Mouse (Mus musculus) macrophage (primary cell): ENCODE results near the gene Slc9a1. TPM values are rescaled to one million over a fixed set of nuclear protein-coding genes. Genes with fewer than 3 reads are reported as not detected.

ENCODE experiments used
- H3K27ac ChIP-seq: fragments of 350-480 bp; formaldehyde crosslinking; 2 replicates; pipeline ENCODE4 v1.9.0; 2021
- H3K36me3 ChIP-seq: fragments of 350-480 bp; formaldehyde crosslinking; 2 replicates; pipeline ENCODE4 v1.9.0; 2021; ENCODE audit errors: inconsistent target
- H3K4me3 ChIP-seq: fragments of 350-480 bp; formaldehyde crosslinking; 2 replicates; pipeline ENCODE4 v1.9.0; 2021; ENCODE audit errors: inconsistent target
- H3K79me2 ChIP-seq: fragments of 350-480 bp; formaldehyde crosslinking; 2 replicates; pipeline ENCODE4 v1.9.0; 2021; ENCODE audit errors: inconsistent target
- WGBS: methylation state at CpG from one replicate; pipeline ENCODE4 v1.1.7; 2026; ENCODE audit warnings: inconsistent platforms; ENCODE audit not compliant: missing documents; 5-methylcytosine and 5-hydroxymethylcytosine counted together
- polyA plus RNA-seq: library from polyadenylated mRNA; stranded (reverse); fragments of 250-400 nt; gene quantifications from 3 replicates; pipeline ENCODE4 v1.2.4, GENCODE M21; 2018; ENCODE audit warnings: inconsistent platforms

Slc9a1 gene
- polyA plus RNA-seq, 1 experiment from 2014 or later: 23.8 TPM

DNA sequence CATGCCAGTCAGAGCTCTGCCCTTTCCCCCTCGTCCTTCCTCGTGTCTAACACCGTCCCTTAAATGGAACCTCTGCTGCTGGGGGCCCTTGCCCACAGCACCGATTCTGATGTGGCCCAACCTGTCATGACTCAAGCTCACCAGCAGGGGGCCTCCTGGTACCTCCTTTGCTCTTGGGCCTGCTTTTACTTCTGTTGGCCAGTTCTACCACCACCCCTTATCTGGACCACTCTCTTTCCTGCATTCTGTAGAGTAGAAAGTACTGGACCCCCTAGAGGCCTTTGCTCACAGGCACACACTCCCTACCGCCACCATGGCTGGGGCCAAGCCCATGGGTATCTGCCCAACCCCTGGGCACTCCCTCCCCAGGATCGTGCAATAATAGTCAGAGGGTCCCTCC, 53.6 kb downstream of the Slc9a1 start:
- WGBS: 54% methylated on average over 6 of the region's 6 CpGs
- H3K36me3 ChIP-seq: peaks cover 34% of the 10 kb centered on the region; the same call in 1 of the 2 replicates
- H3K4me3 ChIP-seq: no peak overlapping the region
- no peak overlapping the region for H3K27ac ChIP-seq
- H3K79me2 ChIP-seq: no peaks in the 10 kb centered on the region

DNA sequence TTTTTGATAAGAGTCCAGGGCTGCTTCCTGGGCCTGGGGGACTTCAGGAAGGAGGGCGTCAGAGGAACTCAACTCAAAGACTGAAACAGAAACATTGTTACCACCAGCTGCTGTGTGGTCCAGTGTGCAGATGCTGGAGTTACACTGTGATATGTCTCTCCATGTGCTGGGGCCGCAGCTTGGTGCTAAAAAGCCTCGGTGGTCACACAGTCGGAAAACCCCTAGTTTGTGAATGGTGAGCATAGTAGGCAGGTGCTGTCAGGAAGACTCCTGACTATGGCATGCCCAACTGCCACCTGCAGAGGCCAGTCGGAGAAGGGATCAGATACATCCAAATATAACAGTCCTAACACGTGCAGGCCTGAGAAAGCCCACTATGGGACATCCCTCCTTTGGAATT, 54.2 kb downstream of the Slc9a1 start:
- Histone ChIP-seq H3K36me3 (peaks cover 29% of the 10 kb centered on the region; the same call in 1 of the 2 replicates), H3K79me2 (no peaks in the 10 kb centered on the region), H3K4me3 (no peak overlapping the region), H3K27ac (no peak overlapping the region)
- WGBS: 67% methylated on average over 3 of the region's 6 CpGs

DNA sequence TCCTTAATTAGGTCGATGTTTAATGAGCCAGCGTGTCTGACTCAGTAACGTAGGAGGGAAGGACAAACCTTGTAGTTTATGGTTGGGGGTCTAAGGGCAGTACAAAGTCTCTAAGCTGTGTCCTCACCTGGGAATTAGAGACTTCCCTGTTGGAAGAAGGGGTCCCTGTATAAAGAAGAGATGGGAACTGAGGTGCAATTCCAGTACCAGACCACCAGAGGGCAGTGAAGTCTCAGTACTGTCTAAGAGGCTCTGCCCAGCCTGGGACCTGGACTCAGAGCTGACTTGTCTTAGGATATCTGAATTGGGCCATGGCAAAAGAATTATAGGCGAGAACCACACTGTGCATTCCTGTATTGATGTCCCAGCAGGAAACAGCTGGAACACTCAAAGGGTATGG, 54.6 kb downstream of the Slc9a1 start:
- no peak overlapping the region for H3K27ac ChIP-seq
- no peak overlapping the region for H3K4me3 ChIP-seq
- WGBS: 67% methylated on average over 4 of the region's 4 CpGs

DNA sequence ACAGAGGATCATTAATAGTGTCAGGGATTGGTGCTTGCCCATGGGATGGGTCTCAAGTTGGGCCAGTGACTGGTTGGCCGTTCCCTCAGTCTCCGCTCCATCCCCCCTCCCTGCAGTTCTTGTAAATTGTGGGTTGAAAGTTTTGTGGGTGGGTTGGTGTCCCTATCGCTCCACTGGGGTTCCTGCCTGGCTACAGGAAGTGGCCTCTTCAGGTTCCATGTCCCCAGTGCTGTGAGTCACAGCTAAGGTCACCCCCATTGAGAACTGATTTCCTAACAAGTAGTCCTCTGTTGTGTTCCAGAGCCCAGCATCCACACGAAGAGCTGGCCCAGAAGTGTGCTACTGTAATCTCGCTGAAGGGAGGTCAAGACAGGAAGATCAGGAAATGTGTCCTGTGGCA, 56.6 kb downstream of the Slc9a1 start:
- Histone ChIP-seq H3K36me3 (peaks cover 9% of the 10 kb centered on the region; the same call in 1 of the 2 replicates), H3K79me2 (no peaks in the 10 kb centered on the region), H3K27ac (no peak overlapping the region), H3K4me3 (no peak overlapping the region)
- WGBS: 71% methylated on average over 5 of the region's 5 CpGs

More for the DNA sequence above, 54.6 kb downstream of the Slc9a1 start:
- Histone ChIP-seq H3K79me2 (no peaks in the 10 kb centered on the region), H3K36me3 (peaks cover 27% of the 10 kb centered on the region; the same call in 1 of the 2 replicates)

DNA sequence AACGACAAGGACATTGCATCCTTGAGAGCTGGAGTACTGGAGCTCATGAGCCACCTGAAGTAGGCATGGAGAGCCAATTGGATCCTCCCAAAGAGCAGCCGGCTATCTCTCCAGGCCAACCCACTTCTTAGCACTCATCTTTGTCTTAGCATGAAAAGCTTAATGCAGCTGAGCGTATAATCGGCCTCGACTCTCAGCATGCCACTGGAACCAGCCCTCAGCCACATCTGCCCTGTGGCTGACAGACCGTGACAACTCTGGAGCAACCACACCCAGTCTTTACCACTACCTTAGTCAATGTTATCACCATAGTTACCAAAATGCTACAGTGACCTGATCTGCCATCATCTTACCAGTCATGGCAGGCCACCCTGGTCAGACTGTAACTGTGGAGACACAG, 62.0 kb downstream of the Slc9a1 start:
- H3K4me3 ChIP-seq: no peak overlapping the region
- no peaks in the 10 kb centered on the region for H3K36me3 ChIP-seq
- WGBS: 93% methylated on average over 6 of the region's 6 CpGs

DNA sequence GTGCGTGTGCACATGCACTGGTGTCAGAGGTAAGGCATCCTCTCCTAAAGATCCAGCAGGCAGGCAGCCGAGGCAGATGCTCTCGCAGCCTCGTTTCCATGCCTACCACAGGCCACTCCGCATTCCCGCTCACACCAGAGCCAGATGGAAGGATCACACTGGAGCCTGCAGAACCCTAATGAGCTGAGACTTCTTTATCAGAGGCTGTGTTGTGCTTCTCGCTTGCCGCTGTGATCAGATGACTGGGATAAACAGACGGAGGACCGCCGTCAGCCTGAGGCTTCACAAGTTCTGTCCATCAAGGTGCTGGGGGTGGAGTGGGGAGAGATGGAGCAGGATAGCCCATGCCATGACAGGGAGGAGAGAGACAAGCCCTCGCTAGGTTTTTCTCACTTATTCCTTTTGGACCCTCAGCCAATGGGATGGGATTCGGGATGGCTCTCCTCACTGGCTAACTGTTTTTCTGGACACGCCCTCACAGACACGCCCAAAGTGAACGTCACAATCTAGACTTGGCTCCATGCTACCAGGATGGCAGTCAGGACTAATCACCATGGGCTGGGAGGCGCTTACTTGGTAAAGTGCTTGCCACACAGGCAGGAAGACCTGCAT, 63.2 kb downstream of the Slc9a1 start:
- H3K79me2 ChIP-seq: no peaks in the 10 kb centered on the region
- H3K36me3 ChIP-seq: no peaks in the 10 kb centered on the region
- no peak overlapping the region for H3K4me3 ChIP-seq
- H3K27ac ChIP-seq: no peak overlapping the region
- 80% methylated on average over 17 of the region's 17 CpGs for WGBS

More for the DNA sequence above, 62.0 kb downstream of the Slc9a1 start:
- Histone ChIP-seq H3K27ac (no peak overlapping the region), H3K79me2 (no peaks in the 10 kb centered on the region)

DNA sequence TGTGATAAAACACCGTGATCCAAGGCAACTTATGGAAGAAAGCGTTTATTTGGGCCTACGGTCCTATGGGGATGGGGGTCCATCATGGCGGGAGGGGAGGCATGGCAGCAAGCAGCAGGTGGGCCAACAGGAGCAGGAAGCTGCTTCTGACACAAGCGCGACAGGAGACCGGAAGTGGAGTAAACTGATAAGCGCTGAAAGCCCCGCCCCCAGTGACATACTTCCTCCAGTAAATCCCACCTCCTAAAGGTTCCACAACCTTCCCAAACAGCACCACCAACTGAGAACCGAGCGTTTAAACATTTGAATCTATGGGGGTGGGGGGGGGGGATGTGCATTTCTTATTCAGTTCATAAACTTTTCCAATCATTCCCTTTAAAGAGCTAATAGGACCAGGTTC, 66.4 kb downstream of the Slc9a1 start:
- no peaks in the 10 kb centered on the region for H3K36me3 ChIP-seq
- H3K79me2 ChIP-seq: no peaks in the 10 kb centered on the region
- no peak overlapping the region for H3K27ac ChIP-seq
- no peak overlapping the region for H3K4me3 ChIP-seq
- WGBS: 95% methylated on average over 9 of the region's 11 CpGs

DNA sequence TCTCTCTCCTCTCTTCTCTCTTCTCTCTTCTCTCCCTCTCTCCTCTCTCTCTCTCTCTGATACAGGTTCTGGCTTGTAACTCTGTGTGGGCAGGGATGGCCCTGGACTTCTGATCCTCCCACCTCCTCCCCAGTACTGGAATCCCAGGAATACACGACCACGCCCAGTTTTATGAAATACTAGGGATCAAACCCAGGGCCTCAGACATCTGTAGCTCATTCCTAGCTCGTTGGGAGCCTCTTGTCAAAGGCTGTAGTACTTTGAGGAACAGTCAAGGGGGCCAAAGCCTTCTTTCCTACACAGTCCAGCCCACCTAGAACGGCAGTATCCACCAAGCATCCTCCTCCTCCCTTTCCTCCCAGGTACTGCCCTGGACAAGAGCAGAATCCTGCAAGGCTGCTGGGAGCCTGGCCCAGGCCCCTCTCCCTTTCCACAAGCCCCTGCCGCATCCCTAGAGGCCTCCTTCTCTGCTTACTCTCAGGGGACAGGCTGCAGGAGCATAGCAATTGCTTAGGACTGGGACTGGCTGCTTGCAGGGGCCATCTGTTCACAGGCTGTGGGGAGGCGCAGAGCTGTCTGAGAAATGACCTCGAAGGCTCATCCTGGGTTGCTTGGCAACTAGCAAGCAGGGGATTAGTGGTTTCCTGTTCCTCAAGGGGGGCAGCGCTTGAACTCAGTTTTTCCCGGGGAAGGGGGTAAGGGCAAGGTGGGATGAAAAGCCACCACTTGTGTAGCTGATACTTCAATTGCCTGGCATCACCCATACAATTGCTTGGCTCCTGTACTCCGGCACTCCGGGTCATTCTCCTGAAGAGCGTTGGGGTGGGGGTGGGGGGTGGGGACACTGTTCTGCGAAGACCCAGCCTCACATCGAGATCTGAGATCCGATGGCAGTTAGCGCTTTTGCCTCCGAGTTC, 70.2 kb downstream of the Slc9a1 start:
- Histone ChIP-seq H3K79me2 (no peaks in the 10 kb centered on the region), H3K4me3 (no peak overlapping the region), H3K27ac (no peak overlapping the region), H3K36me3 (no peaks in the 10 kb centered on the region)
- 17% methylated on average over 17 of the region's 17 CpGs for WGBS

DNA sequence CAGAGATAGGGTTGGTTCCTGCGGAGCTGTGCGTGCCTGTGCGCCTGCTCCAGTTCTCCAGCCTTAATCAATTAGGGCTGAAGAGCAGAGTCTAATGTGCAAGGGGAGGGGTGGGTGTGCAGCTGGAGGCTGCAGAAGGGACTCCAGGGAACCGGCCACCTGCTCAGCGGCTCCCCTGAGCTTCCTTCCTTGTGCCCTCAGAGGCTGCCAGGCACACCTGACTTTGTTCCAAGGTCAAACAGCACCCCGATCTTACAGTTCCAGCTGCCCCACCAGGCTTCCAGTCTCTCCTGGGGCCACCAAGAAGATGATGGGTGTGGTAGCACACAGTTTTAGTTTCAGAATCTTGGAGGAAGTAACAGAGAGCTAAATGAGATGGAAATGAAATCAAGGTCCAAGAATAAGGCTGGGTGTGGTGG, 70.9 kb downstream of the Slc9a1 start:
- no peak overlapping the region; the same call in 1 of the 2 replicates for H3K4me3 ChIP-seq
- H3K36me3 ChIP-seq: no peaks in the 10 kb centered on the region
- H3K27ac ChIP-seq: no peak overlapping the region
- 6% methylated on average over 6 of the region's 6 CpGs for WGBS
- no peaks in the 10 kb centered on the region for H3K79me2 ChIP-seq

DNA sequence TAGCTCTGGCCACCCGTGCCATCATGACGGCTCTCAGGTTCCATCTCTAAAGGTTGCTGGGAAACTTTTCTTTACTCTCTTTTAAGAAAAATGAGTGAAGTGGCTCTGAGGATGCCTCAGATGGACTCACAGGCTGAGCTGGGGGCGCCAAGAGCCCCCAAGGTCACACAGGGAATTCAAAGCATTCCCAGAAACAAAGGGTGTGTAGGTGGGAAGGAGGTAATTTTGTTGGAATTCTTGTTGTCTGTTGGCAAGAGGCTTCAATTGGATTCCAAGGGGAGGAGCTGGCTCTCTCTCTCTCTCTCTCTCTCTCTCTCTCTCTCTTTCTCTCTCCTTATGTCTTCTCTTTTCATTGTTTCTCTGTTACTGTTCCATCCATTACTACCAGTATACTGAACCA, 72.7 kb downstream of the Slc9a1 start:
- H3K36me3 ChIP-seq: no peaks in the 10 kb centered on the region
- no peak overlapping the region for H3K4me3 ChIP-seq
- 91% methylated on average over 3 of the region's 3 CpGs for WGBS
- no peaks in the 10 kb centered on the region for H3K79me2 ChIP-seq
- H3K27ac ChIP-seq: no peak overlapping the region

DNA sequence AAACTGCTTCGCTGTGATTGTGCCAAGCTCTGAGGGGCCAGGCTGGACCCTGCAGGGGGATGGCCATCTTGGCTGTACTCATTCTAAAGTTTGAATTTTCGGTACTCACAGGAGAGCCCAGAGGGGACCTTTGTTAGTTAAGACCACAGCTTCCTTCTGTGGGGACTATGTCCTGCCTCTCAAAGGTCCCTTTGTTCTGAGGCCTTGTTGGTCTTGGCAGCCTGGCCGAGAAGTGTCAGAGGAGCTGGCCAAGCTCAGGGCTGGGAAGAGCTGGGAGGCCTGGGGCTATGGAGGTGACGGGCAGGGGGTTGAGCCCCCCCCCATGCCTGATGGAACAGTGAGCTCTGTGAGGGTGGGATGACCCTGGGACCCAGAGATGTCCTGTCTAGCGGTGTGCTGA, 73.6 kb downstream of the Slc9a1 start:
- Histone ChIP-seq H3K4me3 (no peak overlapping the region), H3K27ac (no peak overlapping the region), H3K79me2 (no peaks in the 10 kb centered on the region), H3K36me3 (no peaks in the 10 kb centered on the region)
- 73% methylated on average over 5 of the region's 5 CpGs for WGBS

DNA sequence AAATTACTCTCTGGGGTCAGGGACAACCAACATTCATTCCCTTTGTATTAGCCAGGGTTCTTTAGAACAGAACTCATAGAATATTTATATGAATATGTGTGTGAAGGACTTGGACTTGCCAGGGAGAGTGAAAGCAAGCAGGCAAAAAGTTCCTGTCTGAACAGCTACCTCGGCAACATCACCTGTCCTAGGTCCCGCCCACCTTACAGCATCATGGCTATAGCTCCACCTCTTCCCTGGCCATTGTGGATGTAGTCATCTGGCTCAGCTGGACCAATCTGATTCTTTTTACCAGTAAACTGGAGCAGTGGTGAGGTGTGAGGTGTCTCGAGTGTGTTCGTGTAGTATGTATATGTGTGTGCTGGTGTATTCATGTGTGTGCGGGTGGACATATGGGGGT, 76.2 kb downstream of the Slc9a1 start:
- 89% methylated on average over 5 of the region's 5 CpGs for WGBS
- Histone ChIP-seq H3K4me3 (no peak overlapping the region), H3K36me3 (no peaks in the 10 kb centered on the region), H3K79me2 (no peaks in the 10 kb centered on the region), H3K27ac (no peak overlapping the region)

DNA sequence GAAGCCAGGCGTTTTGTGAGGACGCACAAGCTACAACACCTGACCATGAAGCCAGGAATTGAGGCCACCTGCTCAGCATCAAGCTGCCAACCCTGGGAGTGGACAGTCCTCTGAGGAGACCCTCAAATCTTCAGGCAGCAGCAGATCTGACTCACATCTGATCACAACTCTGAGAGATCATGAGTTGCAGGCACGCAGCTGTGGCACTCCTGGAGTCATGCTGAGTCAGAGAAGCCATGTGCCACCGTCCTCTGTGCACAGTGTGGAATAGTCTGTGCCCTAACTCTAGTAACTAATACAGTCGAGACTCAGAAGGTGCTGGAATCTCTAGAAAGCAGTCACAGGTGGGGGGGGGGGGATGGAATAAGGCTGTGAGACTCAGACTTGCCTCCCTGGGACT, 77.9 kb downstream of the Slc9a1 start:
- Histone ChIP-seq H3K4me3 (no peak overlapping the region), H3K79me2 (no peaks in the 10 kb centered on the region), H3K27ac (no peak overlapping the region), H3K36me3 (no peaks in the 10 kb centered on the region)
- WGBS: 68% methylated on average over 5 of the region's 5 CpGs

DNA sequence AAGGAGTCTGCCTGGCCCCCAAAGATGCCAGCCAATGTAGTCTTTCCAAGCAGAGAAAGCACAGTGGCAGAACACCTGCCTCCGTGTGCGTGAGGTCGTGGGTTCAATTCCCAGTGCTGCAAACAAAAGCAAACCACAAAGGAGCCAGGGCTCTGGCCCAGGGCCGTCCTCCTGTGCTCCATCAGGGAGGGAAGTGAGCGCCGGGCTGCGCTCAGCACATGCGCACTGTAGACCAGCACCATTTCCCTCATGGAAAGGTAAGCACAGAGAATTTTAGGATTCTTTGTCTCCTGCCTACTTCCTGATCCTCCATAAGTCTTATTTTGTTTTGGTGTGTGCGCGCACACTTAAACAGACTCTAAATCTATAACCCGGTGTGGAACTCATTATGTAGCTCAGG, 78.5 kb downstream of the Slc9a1 start:
- Histone ChIP-seq H3K4me3 (no peak overlapping the region), H3K79me2 (no peaks in the 10 kb centered on the region), H3K27ac (no peak overlapping the region), H3K36me3 (no peaks in the 10 kb centered on the region)
- WGBS: 90% methylated on average over 11 of the region's 11 CpGs

DNA sequence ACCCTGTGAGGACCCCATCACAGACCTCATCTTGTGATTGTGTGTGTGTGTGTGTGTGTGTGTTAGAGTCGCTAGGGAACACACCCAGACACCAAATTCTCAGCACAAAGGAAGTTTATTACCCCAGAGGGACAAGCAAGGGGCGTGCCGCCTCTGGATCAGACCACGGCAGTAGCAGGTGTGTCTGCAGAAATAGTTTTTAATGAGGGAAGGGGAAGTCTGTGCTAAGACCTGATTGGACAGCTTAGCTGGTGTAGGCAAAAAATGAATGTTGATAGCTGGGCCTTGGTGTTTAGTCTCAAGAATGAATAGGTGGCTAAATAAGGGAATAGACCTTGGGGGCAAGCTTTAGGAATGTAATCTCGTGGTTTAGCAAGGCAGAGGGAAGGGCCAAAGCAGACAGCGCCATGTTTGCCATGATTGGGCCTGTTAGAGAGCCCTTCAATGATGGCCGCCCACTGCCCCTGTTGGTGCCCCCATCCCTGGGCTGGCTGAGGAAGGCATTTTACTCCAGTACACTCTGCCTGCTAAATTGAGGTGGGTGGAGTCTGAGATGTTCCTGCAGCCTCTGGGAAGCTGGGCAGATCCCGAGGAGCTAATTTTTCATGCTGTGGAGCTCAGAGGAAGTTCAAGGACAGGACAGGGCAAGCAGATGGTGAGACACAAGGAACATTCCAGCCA, 79.3 kb downstream of the Slc9a1 start:
- Histone ChIP-seq H3K79me2 (no peaks in the 10 kb centered on the region), H3K4me3 (no peak overlapping the region), H3K27ac (no peak overlapping the region), H3K36me3 (no peaks in the 10 kb centered on the region)
- 71% methylated on average over 7 of the region's 8 CpGs for WGBS
